Mouse (Mus musculus) CH12.LX (cell line): ENCODE data around the gene Lrtm2. TPM values are rescaled to one million over a fixed set of nuclear protein-coding genes. Genes with fewer than 3 reads are reported as not detected.

ENCODE experiments used
- DNase-seq: peaks from one replicate; pipeline ENCODE4 v3.0.0-alpha.2; 2013; ENCODE audit errors: extremely low read depth
- H3K27ac ChIP-seq: 2 replicates; pipeline ENCODE4 v1.5.1; 2012; ENCODE audit warnings: low read depth, mild to moderate bottlenecking, control low read depth, moderate library complexity; ENCODE audit not compliant: insufficient read depth
- H3K27me3 ChIP-seq: replicated peaks from 2 replicates; pipeline ENCODE3; 2012; ENCODE audit warnings: inconsistent platforms
- H3K36me3 ChIP-seq, 2 experiments: replicated peaks in 1 of 2; 2 replicates each; pipeline versions ENCODE3 to v1.6.1; 2012; ENCODE audit warnings: inconsistent platforms in 1 of 2, low read length in 1 of 2, mild to moderate bottlenecking in 1 of 2, mixed read lengths in 1 of 2, moderate library complexity in 1 of 2; ENCODE audit not compliant: control insufficient read depth in 1 of 2, insufficient read depth in 1 of 2
- H3K4me1 ChIP-seq, 2 experiments: 2 replicates each; pipeline ENCODE4 v1.6.1; 2012; ENCODE audit warnings: inconsistent platforms in 1 of 2, moderate library complexity in 1 of 2; ENCODE audit not compliant: insufficient read depth in 2 of 2, control insufficient read depth in 1 of 2
- H3K4me2 ChIP-seq: 2 replicates; pipeline ENCODE4 v1.6.1; 2012; ENCODE audit warnings: low read depth, mild to moderate bottlenecking, control low read depth; ENCODE audit not compliant: poor library complexity, insufficient read depth, severe bottlenecking
- H3K4me3 ChIP-seq, 3 experiments: fragments of 150-350 bp in 1 of 3; sonication (generic) in 1 of 3; replicated peaks in 1 of 3; 2 replicates each; pipeline versions ENCODE3 to v1.5.1; 2011 to 2012; ENCODE audit warnings: low read depth in 2 of 3, low read length in 2 of 3, mild to moderate bottlenecking in 2 of 3, moderate library complexity in 2 of 3, control low read depth in 1 of 3, improper control_type of control experiment in 1 of 3, inconsistent platforms in 1 of 3, mixed read lengths in 1 of 3; ENCODE audit not compliant: poor library complexity in 1 of 3
- H3K79me2 ChIP-seq: replicated peaks from 2 replicates; pipeline ENCODE4 v1.6.1; 2012; ENCODE audit warnings: mild to moderate bottlenecking, moderate library complexity; ENCODE audit not compliant: control insufficient read depth, poor library complexity, insufficient read depth, severe bottlenecking; ENCODE audit errors: extremely low read depth
- H3K9ac ChIP-seq: 2 replicates; pipeline ENCODE4 v1.6.1; 2012; ENCODE audit warnings: low read depth, mild to moderate bottlenecking, control low read depth, moderate library complexity; ENCODE audit not compliant: insufficient read depth
- H3K9me3 ChIP-seq: replicated peaks from 2 replicates; pipeline ENCODE3; 2012; ENCODE audit warnings: low read length, inconsistent platforms, mixed read lengths
- CHD2 ChIP-seq: IDR thresholded peaks from 2 replicates; pipeline ENCODE4 v1.6.1; 2011; ENCODE audit warnings: low read length, improper control_type of control experiment
- CTCF ChIP-seq, 2 experiments: IDR thresholded peaks in 1 of 2; conservative IDR thresholded peaks in 1 of 2; 2 replicates each; pipeline ENCODE4 v1.5.1; 2011 to 2012; ENCODE audit warnings: low read depth in 2 of 2, low read length in 2 of 2, improper control_type of control experiment in 1 of 2, inconsistent platforms in 1 of 2, mild to moderate bottlenecking in 1 of 2, moderate library complexity in 1 of 2
- ELF1 ChIP-seq: IDR thresholded peaks from 2 replicates; pipeline ENCODE4 v1.6.1; 2014; ENCODE audit warnings: low read depth, mild to moderate bottlenecking, inconsistent platforms, low read length, improper control_type of control experiment
- GABPA ChIP-seq: IDR thresholded peaks from 2 replicates; pipeline ENCODE4 v1.6.1; 2012; ENCODE audit warnings: low read depth, low read length, improper control_type of control experiment, inconsistent platforms; ENCODE audit not compliant: insufficient replicate concordance
- HCFC1 ChIP-seq: IDR thresholded peaks from 2 replicates; pipeline ENCODE4 v1.6.1; 2012; ENCODE audit warnings: low read depth, mild to moderate bottlenecking, inconsistent platforms, low read length, improper control_type of control experiment
- JUN ChIP-seq: IDR thresholded peaks from 2 replicates; pipeline ENCODE4 v1.6.1; 2011; ENCODE audit warnings: low read depth, mild to moderate bottlenecking, low read length, improper control_type of control experiment, moderate library complexity; ENCODE audit not compliant: insufficient read depth
- KAT2A ChIP-seq: IDR thresholded peaks from 2 replicates; pipeline ENCODE4 v1.6.1; 2012; ENCODE audit warnings: low read length, improper control_type of control experiment, inconsistent platforms; ENCODE audit not compliant: insufficient replicate concordance
- MAFK ChIP-seq: IDR thresholded peaks from 2 replicates; pipeline ENCODE4 v1.6.1; 2011; ENCODE audit warnings: low read length, improper control_type of control experiment; ENCODE audit not compliant: insufficient replicate concordance
- MAX ChIP-seq: IDR thresholded peaks from 2 replicates; pipeline ENCODE4 v1.6.1; 2011; ENCODE audit warnings: low read length, improper control_type of control experiment
- MYC ChIP-seq: IDR thresholded peaks from 2 replicates; pipeline ENCODE4 v1.6.1; 2011; ENCODE audit warnings: low read depth, mild to moderate bottlenecking, improper control_type of control experiment, low read length
- POLR2AphosphoS2 ChIP-seq: IDR thresholded peaks from 2 replicates; pipeline ENCODE4 v1.6.1; 2011; ENCODE audit warnings: low read depth, low read length, improper control_type of control experiment
- SMC3 ChIP-seq: IDR thresholded peaks from 2 replicates; pipeline ENCODE4 v1.6.1; 2011; ENCODE audit warnings: low read depth, low read length, improper control_type of control experiment
- TBP ChIP-seq: conservative IDR thresholded peaks from 2 replicates; pipeline ENCODE4 v1.6.1; 2011; ENCODE audit warnings: low read depth, low read length, improper control_type of control experiment
- ZC3H11A ChIP-seq: IDR thresholded peaks from 2 replicates; pipeline ENCODE4 v1.6.1; 2012; ENCODE audit warnings: low read depth, mild to moderate bottlenecking, inconsistent platforms, low read length, improper control_type of control experiment
- ZNF384 ChIP-seq: IDR thresholded peaks from 2 replicates; pipeline ENCODE4 v1.6.1; 2012; ENCODE audit warnings: low read depth, low read length, improper control_type of control experiment, inconsistent platforms
- dilution Hi-C: fragments of 300-500 bp; cut with MboI; formaldehyde crosslinking; loops from 2 replicates; pipeline ENCODE4 v1.14.3; 2020; ENCODE audit warnings: low sequenced_read_pairs; ENCODE audit not compliant: extremely low pct_unique_long_range_greater_than_20kb, extremely low pct_ligation_motif_present
- in situ Hi-C: fragments of 300-500 bp; cut with MboI; formaldehyde crosslinking; loops from 3 replicates; pipeline ENCODE4 v1.14.3; 2019; ENCODE audit warnings: low sequenced_read_pairs, low pct_ligation_motif_present, low pct_unique_long_range_greater_than_20kb, mixed read lengths
- polyA plus RNA-seq: library from polyadenylated mRNA; unstranded; fragments of >175 nt; gene quantifications from 2 replicates; pipeline ENCODE4 v1.2.1, GENCODE M21; 2012; ENCODE audit warnings: low read depth; ENCODE audit not compliant: insufficient read length
- total RNA-seq, 2 experiments: library from RNA; depleted of rRNA; stranded (reverse); fragments of 300-350 nt in 1 of 2; fragments of >200 nt in 1 of 2; gene quantifications; 2 replicates each; pipeline ENCODE4 v1.2.3; 2012 to 2014

The Lrtm2 gene
- total and polyA plus RNA-seq, 3 experiments = not detected

DNA sequence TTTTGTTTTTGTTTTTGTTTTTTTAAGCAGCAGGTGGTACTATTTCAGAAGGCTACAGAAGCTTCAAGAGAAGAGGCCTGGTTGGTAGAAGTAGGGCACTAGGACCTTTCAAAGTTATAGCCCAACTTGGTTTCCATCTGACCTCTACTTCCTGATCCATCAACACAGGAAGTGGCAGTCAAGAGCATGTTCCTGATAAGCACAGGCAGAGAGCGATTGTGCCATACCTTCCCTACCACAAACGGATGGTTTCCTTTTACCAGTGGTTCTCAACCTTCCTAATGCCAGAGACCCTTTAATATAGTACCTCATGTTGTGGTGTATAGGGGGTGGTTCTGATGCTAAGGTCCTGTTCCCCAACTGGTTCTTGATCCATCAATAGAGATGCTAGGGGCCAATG lies 47.0 kb upstream of the Lrtm2 start:
- Histone ChIP-seq H3K27ac (no peak overlapping the region), H3K9ac (no peak overlapping the region), H3K79me2 (peaks cover 32% of the 10 kb centered on the region), H3K4me1 (peaks cover 5 to 48% of the 10 kb centered on the region in 2 experiments), H3K27me3 (no peaks in the 10 kb centered on the region), H3K4me3 (no peak overlapping the region), H3K9me3 (no peaks in the 10 kb centered on the region), H3K36me3 (peaks cover 0 to 15% of the 10 kb centered on the region in 2 experiments), H3K4me2 (no peak overlapping the region)
- dilution Hi-C loops (no loop called here), in situ Hi-C loops (no loop called here)
- DNase-seq = no peak
- peak; percentile 56 for TF ChIP-seq ELF1
- no peak for TF ChIP-seq HCFC1

DNA sequence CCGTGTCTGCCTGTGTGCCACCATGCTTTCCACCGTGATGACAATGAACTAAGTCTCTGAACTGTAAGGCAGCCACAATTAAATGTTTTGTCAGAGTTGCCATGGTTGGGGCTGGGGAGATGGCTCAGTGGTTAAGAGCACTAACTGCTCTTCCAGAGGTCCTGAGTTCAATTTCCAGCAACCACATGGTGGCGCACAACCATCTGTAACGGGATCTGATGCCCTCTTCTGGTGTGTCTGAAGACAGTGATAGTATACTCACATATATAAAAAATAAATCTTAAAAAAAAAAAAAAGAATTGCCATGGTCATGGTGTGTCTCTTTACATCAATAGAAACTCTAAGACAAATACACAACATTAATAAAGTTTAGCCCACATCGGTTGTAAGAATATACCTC lies 44.5 kb upstream of the Lrtm2 start:
- H3K27ac ChIP-seq = no peak overlapping the region
- in situ Hi-C loops = no loop called here
- H3K4me2 ChIP-seq = no peak overlapping the region
- H3K79me2 ChIP-seq = peaks cover 26% of the 10 kb centered on the region
- no peaks in the 10 kb centered on the region for H3K27me3 ChIP-seq
- H3K36me3 ChIP-seq = peaks cover 0 to 17% of the 10 kb centered on the region in 2 experiments
- DNase-seq = no peak
- TF ChIP-seq ZC3H11A (no peak), SMC3 (peak; percentile 26; the same call in 1 of the 2 replicates), ZNF384 (0 out of 2 replicates have a peak, but pooled peaks have one; percentile 13), CTCF (conservative IDR thresholded peaks at IDR 0.05 in 1 of 2, IDR thresholded peaks at IDR 0.05 in 1 of 2; ENCODE audit: low read depth in 2 of 2, low read length in 2 of 2) (peak; percentile 6 to 75; a peak in 2 of 4 replicates)
- TF ChIP-seq, all 38 proteins: peak for 3
- no peak overlapping the region for H3K9ac ChIP-seq
- dilution Hi-C loops = no loop called here
- H3K4me1 ChIP-seq = peaks cover 5 to 48% of the 10 kb centered on the region in 2 experiments
- no peaks in the 10 kb centered on the region for H3K9me3 ChIP-seq
- H3K4me3 ChIP-seq = no peak overlapping the region

DNA sequence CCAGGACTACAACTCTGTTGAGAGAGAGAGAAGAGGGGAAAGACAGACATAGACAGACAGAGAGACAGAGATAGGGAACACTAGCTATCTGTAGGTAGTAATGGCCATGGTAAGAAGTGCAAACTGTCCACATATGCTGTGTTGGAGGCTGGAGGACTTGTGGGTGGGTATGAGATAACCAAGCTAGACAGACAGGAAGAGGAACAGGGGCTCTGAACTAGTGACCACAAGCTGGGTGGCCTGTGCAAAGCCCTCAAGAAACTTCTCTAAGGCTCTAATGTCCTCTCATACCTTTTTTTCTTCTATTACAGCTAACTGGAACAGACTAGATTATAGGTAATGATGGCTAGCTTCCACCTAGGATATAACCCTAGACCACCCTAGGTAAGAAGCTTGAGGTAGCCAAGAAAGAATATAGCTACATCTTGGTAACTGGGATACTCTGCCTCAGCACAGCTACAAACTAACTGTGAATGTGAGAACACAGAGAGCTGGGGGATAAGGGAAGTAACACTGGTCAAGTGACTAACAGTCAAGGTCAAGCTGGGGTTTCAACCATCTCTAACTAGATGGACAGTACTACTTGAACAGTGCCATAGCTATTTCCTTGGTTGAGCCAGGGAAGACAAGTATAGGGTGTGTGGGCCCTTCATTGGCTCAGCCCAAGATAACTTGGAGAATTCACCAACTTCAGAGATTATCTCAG lies 42.6 kb upstream of the Lrtm2 start:
- Histone ChIP-seq H3K79me2 (peaks cover 20% of the 10 kb centered on the region), H3K4me2 (no peak overlapping the region), H3K36me3 (peaks cover 4 to 29% of the 10 kb centered on the region in 2 experiments), H3K4me3 (no peak overlapping the region), H3K27me3 (no peaks in the 10 kb centered on the region), H3K27ac (no peak overlapping the region), H3K9ac (no peak overlapping the region), H3K9me3 (no peaks in the 10 kb centered on the region), H3K4me1 (peaks cover 3 to 44% of the 10 kb centered on the region in 2 experiments)
- no peak for DNase-seq
- no peak for TF ChIP-seq POLR2AphosphoS2
- no peak for TF ChIP-seq ELF1
- TF ChIP-seq TBP = no peak
- TF ChIP-seq ZNF384 = no peak
- TF ChIP-seq GABPA = no peak
- no peak for TF ChIP-seq KAT2A
- no peak for TF ChIP-seq MAX
- TF ChIP-seq CHD2 = no peak
- no peak for TF ChIP-seq MYC
- no peak for TF ChIP-seq MAFK
- TF ChIP-seq JUN = no peak
- dilution Hi-C loops = no loop called here
- in situ Hi-C loops = no loop called here
